Mouse (Mus musculus): ENCODE results near the gene Ilkap.

Ilkap gene

DNA sequence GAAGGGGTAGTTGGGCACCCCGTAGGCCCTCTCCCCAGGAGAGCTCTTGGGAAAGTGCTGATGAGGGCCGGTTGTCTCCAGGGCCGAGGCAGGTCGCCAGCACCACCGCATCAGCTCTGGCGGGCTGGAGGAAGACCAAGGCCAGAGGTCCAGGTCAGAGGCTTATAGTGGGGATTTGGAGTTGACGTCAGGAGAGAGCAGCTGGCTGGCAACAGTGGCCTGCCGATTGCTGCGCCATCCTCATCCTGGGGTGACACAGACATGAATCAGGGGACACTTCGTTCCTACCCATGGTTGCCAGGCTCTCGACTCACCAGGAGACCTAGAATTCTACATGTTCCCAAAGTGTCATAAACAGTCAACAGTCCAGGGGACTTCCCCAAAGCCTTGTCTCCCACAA, 42.5 kb downstream of the Ilkap start:
- no peak for DNase-seq

DNA sequence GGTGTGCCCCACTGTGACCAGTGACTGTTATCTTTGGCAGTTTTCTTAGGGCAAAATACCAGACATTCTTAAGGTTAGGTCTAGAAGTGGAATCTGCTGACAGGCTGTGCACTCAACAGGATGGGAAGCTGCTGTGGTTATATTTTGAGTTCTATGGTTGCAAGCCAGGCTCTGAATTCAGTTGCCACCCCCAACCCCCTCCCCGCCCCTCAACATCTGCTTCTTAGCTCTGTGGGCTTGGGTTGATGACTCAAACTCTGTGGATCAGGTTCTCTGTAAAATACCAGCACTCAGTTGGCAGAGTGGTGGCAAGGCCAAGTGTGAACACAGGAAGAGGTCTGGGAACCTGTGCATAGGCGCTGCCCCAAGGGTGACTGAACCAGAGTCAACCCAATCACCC, 46.3 kb downstream of the Ilkap start:
- DNase-seq = no peak

DNA sequence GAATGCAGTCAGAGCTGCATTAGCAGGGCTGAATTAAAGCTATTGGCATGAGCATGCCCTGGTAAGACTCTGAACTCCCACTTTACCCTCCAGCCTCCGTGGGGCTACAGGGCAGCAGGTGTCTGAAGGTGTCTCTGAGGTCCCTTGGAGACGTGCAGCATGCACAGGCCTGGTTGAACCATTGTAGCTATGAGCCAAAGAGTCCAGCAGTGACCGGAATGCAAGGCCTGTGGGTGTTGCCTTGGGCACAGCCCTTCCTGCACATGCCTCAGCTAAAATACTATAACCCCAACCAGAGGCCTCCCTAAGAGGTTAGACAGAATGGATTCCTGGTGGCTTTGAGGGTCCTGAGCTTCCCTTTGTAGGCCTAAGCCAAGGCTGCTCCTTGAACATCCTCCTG, 47.4 kb downstream of the Ilkap start:
- no peak for DNase-seq

DNA sequence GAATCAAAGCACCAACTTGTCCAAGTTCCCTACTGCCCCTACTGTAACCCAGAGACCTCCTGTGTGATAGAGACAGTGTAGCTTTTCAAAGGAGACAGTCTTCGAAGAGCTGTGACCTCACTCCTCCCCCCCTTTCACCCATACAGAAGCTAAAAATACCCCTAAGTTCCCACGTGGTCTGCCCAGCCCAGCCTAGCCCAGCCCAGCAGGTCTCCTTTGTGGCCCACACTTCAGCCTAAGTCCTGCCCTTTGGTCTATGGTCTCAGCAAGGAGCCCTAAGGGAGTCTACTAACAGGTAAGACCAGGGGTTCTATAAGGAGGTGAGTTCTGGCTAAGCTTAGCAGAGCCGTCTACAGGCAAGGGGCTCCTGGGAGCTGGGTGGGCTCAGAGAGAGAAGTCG, 47.8 kb downstream of the Ilkap start, which contains the start of gene Klhl30:
Klhl30 (plus strand) TSS at position 176 of the 400 bp plus-strand sequence.
- no peak for DNase-seq

DNA sequence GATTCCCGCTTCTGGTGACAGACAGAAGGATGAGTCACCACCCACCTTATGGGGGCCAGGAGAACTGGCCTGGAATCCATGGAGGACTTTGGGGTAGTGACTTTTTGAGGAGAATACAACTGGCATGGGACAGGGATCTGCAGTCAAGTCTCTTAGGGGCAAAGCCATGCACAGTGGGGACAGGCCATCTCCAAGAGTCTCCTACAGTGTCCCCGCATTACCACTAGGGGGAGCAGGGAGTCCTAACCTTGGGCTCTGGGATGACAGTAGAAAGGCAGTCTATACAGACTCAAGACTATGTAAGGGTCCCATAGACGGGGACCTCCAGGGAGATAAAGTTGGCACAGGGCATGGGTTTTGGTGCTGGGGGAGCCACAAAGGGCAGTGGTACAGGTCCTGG, 51.7 kb downstream of the Ilkap start:
- DNase-seq = peak; percentile 71

DNA sequence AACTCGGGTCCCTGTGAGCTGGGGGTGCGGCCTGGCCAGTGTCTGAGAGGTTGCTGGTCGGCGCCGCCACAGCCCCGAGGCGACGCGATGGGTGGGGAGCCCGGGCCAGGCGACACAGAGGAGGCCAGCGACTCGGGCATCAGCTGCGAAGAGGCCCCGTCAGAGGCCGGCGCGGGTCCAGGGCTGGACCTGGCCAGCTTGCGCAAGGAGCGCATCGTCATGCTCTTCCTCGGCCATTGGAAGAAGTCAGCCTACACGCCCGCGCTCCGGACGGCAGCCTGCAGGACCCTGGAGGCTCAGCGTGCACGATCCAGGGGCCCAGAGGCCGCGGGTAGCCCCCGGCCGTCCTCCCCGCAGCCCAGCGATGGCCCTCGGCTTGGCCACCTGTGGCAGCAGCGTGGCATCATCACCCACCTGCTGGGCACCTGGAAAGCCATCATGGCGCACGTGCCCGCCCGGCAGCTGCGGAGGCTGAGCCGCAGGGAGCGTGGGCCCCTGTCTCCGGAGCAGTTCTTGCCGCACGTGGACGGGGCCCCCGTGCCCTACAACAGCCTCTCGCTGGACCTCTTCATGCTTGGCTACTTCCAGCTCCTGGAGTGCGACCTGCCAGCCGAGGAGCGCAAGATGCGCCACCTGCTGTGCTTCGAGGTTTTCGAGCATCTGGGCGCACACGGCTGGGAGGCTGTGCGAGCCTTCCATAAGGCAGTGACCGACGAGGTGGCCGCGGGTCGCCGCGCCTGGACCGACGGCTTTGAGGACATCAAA, 53.5 kb downstream of the Ilkap start:
- no peak for DNase-seq

DNA sequence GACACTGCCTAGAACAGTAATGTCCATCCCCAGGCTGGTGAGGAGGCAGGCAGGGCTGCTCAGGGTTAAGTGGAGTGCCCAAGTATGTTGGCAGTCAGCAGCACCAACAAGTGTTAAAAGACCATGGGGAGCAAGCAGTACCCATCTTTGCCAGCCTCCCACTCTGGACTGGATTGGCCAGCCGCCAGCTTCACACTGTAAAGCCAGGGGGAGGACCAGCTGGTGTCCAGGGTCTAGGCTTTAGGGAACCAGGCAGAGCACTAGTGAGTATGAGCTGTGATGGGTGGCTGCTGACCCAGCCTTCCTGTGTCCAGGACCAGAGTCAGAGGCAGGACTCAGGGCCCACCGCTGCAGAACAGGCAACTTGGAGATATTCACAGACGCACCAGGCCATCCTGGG, 54.6 kb downstream of the Ilkap start:
- DNase-seq = no peak

DNA sequence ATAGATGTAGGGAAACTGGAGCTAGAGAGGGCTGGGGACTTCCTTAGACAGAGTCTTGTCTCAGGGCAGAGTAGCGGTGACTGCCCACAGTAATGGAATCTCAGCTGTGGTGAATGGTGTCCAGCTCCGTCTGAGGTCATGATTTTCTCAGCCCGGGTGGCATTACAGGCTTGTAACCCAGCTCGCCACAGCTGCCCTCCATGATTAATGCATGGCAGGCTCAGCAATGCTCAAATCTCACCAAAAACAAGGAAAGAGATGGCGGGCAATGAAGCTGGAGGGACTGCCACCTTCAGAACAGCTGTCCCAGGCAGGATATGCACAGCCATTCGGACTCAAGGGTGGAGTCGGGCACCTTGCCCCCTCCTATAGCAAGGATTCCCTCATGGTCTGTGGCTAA, 61.3 kb downstream of the Ilkap start:
- no peak for DNase-seq

DNA sequence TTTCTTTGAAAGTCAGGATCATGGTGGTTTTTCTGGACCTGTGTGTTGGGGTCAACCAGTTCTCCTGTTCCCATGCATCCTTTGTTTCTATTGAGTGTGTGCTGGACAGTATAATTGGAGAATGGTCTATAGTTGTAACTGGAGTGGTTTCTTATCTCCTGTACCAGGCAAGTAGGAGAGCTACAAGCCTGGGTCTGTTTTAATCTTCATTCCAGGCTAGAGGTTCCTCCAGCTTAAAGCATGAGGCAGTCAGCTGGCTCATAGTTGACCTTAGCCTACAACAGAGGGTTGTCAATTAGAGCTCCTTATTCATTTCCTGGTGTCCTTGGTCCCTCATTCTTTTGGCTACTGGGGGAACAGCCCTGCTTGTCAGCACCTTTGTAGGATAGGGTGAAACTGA, 65.0 kb downstream of the Ilkap start:
- DNase-seq = no peak

DNA sequence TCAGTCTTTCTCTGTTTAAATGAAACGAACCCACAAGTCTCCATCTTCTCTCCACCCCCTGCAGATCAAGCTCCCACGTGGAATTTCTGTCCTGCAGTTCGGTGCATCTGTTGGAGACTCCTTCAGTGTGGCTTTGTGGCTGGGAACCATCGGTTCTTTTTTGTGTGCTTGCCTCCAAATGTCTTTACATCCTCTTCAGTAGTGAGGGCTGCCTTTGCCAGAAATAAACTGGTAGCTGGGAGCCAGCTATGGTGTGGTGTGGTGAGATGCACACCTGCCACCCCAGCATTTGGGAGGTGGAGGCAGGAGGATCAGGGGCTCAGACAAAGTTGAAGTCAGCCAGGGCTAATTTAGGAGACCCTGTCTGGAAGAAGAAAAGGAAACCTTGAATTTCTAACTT, 66.5 kb downstream of the Ilkap start:
- DNase-seq = no peak

DNA sequence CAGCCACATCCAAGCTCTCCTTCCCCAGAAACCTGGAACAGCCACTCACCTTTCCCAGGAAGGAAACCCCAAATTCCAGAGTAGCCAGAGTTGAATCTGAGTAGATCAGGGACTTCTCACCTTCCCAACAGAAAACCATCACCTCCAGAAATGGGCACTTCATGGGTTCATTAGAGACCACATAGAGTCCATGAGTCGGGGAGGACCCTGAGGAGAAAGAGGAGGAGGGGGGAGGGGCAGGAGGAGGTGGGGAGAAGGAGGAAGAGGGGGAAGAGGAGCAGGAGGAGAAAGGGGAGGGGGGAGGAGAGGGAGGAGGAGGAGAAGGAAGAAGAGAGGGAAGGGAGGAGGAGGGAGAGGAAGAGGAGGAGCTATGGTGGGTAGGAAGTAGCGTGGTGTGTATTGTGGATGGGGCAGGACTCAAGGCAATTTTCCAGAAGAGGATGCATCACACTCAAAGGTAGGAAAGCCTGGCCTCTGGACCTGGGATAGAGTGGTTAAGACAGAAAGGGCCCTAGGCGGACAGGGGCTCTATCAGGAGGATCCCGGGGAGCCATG, 73.0 kb downstream of the Ilkap start:
- no peak for DNase-seq

DNA sequence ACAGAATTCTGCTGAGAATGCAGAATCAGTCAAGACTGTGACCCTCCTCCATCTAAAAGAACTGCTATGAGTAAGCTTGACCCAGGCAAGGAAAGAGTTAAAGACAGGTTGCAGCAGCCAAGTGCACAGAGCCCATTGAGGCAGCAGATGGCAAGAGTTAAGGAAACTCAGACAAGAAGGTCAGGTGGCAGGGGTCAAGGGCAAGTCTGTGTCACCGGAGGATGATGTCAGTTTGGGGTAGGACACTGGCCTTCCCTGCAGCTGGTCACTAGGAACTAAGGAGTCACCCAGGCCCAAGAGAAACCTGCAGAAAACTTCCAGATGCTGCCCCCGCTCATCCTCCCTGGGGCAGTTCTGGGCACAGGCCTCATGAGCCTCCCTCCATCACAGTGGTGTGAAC, 74.0 kb downstream of the Ilkap start:
- DNase-seq = no peak
